Mouse (Mus musculus) liver, adult 2 months (tissue): Measurements from ENCODE around the gene Ccdc61.

Experiments used
- CTCF ChIP-seq: fragments of 200-500 bp; IDR thresholded peaks from 2 replicates; pipeline ENCODE4 v1.5.1; 2011; ENCODE audit warnings: low read depth, low read length, control low read depth
- POLR2A ChIP-seq: fragments of 200-500 bp; IDR thresholded peaks from 2 replicates; pipeline ENCODE4 v1.6.1; 2011; ENCODE audit warnings: low read length, control low read depth; ENCODE audit not compliant: insufficient read depth; ENCODE audit errors: extremely low read depth

DNA sequence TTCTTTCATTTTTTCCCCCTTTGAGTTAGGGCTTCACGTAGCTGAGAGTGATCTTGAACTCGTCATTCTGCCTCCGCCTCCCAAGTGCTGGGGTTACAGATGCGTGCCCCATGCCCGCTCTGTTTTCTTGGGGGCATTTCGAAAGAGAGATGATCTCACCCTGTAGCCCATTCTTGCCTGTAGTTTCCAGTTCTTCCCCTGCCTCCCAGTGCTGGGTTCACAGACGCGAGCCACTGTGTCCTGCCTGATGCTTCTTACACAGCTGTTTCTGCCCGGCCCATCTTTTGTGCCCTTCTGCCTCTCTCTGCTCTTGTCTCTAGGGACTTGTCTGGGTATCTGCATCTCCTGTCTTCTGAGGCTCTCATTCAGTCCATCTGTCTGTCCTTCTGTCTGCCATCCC lies 32.6 kb upstream of the Ccdc61 start:
- TF ChIP-seq CTCF, result no peak
- TF ChIP-seq POLR2A, result no peak
